Mouse (Mus musculus): ENCODE measurements at regions not wholly inside any gene's neighbourhood (a gene's known extent, or its start where the extent isn't known, plus 50 kb on each side); places are given as distances from the start of the nearest gene placed in this dataset.

DNA sequence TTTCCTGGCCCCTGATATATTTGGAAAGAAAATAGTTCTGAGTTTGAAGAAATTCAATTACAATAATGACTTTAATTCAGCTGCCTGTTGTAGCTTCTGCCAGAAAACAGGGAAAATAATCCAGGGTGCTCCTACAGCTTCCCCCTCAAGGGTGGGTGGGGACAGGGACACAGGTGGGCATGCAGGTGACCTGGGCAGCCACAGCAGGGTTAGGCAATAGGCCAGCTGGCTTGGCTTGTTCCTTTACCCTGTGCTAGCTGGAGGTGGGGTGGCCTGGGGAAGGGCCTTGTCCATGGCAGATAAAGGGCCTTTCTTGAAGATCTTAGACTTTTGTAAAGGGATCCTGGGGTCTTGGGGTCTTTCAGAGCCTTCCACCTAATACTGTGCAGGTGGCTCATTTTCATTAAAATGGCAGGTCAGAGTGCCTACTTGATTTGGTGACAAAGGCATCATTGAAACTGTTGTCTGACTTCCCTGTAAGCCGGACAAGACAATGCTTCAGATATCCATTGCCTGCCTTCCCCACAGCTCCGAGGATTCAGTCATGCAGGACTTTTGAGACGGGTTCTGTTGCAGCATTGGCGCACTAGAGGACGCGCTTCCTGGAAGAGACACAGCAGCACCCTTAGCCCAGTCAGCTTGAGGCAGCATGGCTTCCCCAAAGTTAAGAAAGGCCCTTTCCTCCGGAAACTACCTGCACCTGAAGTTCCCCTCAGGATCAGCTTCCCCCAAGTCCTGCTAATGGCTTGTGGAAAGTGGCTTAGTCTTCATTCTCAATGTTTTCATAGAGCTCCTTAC, 164.9 kb upstream of the Kbtbd8 start:
- no peak for TF ChIP-seq CTCF (IDR thresholded peaks at IDR 0.05; ENCODE audit: insufficient read depth, low read depth, low read length)
- TF ChIP-seq POLR2A (IDR thresholded peaks at IDR 0.05; ENCODE audit: insufficient read depth, low read depth, low read length): no peak
